Mouse (Mus musculus): ENCODE measurements at regions not wholly inside any gene's neighbourhood (a gene's known extent, or its start where the extent isn't known, plus 50 kb on each side); places are given as distances from the start of the nearest gene placed in this dataset.

DNA sequence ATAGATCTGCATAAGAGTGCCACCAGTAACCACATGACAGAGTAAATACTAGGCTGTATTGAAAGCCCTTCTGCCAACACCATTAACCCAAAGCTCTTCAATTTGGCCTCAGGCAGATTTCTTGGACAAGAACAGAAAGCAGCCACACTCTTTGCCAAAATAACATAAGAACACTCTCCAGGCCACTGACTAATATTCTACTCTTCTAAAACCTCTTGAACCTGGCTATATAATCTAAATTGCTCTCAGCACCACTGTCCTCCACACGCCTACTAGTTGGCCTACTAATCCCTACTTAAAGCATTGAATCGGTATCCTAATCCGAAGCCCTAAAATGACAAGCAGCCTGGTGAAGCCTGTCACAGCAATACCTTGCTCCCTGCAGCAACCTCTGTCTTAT is 467.5 kb downstream of the 1700129C05Rik start:
- DNase-seq, result no peak

DNA sequence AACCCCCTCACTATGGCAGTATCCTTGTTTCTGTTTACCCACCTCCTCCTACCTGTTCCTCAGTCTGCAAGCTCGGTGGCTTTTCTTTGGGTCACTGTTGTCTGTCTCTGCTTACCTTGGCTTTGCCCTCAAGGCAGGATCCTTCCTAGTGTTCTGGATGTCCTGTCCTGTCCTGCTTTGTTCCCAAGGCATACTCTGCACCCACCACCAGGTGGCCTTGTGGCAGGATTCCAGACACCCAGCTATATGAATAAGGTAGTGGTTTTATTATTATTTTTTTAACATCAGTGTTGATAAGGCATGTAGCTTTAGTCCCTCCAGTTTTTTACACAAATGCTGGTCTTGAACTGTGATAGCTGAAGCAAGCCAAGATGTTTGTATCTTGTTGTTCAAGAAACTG is 478.7 kb downstream of the 1700129C05Rik start:
- DNase-seq, result no peak

DNA sequence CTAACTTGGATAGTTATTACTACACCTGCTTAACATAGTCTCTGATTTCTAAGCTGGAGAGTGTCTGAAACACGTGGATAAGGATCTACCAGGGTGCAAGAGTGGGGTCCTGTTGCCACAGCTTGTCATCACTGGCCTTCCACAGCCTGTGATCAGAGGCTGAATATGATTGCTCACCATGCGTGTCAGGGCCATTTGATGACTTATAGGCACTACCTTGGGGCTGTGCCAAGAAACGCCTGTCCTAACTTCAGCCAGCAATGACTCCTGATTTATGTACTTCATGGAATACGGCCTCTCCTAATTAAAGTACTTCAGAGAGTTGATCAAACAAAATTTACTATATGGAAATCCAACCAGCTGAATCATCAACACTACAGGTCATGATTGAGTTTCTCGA is 480.1 kb downstream of the 1700129C05Rik start:
- no peak for DNase-seq

DNA sequence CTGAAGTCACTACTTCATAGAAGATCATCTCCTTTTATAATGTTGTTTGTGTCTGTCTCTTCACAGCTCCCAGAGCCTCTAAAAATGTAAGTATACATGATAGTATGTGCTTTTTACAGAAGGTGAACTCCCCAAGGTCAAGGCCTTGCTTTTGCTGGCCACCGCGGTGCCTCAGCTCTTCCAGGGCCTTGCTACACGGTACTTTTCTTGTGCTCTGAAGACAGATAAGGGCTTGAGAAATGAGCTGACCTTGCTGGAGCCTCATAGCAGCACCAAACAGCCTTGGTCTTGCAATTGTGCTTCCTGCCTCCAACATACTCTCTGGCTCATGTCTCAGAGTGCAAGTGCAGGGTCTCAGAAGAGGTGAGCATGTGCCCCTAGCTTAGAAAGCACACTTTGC is 481.3 kb downstream of the 1700129C05Rik start:
- no peak for DNase-seq

DNA sequence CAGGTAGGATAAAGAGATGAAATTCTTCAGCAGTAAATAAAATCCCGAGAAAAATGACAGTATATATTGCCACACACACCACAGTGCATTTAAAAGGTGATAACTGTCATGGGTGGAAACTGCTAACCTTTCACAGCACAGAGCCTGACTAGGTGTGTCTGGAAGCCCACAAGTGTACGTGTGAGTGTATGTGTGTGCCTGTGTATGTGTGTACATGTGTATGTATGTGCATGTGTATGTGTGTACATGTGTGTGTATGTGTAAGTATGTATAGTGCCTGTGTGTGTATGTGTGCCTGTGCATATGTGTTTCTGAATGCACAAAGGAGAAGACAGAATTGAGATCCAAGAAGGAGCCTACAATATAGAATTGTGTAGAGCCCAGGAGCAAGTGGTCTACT is 485.4 kb downstream of the 1700129C05Rik start:
- no peak for DNase-seq

DNA sequence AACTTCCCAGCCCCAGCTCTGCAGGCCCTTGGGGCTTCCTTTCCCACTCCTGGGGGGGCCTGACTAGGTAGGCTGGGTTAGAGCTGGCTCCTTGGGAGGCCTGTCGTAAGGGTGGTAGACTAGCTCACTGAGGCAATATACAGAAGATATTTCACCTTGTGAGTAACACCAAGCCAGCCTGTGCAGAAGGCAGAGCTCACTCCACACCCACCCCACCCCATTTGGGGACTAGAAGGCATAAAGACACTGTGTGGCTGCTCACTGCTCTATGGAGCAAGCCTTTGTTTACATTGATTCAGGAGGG is 485.8 kb downstream of the 1700129C05Rik start:
- DNase-seq, result no peak

DNA sequence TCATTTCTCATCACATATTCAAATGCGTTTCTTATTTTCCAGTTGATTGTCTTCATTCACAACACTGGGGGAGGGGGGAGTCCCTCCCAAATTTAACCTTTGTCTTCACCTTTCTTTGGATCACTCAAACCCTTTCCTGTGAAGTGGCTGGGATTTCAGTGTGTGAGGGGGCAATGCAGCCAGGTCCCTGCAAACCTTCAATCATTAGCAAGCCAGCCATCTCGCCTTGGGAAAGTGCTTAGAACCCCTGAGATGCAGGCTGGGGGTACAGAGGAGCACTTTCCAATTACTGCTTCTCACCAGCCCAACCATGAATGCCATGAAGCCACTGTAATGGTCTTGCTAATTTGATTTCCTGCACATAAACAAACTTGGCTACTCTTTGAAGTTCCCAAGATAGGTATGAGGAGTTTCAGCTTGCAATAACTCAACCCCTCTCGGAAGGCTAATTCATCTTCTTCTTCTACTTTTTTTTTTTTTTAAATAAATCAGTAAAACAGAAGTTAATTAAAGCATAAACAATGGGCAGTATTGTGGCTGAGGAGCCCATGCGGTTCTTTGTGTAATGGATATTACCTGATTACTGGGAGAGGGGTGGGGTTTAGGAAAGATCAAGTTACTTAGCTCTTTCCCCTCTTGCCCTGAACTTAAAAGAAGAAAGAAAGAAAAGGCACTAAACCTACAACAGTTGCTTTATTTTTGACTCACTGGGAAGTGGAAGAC is 486.3 kb downstream of the 1700129C05Rik start:
- DNase-seq, result no peak

DNA sequence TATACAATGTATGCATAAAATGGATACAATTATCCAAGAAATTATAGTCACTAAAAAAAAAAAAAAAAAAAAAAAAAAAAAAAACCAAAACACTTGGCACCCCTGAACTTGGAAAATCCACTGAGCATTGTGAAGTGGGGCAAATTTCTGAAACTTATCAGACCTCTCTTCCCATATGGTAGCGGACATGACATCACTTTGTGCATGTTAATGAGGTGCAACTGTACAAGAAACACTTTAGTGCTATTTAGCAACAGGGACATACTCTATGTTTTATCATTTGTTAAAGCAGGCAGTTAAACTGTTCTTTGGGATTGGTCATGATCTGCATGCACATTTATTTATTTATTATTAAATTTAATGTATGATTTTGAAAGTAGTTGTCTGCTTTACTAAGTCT is 489.7 kb downstream of the 1700129C05Rik start:
- DNase-seq, result no peak

DNA sequence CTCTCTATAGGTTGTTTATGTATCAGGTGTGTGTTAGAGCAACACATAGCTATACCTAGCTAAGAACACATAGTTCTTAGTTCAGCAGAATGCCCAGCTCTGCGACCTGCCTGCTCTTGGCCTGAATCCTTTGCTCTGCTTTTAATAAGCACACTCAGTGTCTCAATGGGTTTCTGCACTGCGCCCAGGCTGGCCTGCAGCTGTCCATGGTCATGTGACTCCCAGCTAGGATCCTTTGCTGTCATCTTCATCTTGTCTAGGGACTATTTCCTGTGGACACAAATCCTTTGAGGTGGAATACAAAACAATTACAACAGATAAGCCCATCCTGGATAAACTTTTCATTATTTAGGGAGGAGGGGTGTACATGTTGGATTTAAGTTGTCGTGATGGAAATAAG is 490.7 kb downstream of the 1700129C05Rik start:
- DNase-seq, result no peak

DNA sequence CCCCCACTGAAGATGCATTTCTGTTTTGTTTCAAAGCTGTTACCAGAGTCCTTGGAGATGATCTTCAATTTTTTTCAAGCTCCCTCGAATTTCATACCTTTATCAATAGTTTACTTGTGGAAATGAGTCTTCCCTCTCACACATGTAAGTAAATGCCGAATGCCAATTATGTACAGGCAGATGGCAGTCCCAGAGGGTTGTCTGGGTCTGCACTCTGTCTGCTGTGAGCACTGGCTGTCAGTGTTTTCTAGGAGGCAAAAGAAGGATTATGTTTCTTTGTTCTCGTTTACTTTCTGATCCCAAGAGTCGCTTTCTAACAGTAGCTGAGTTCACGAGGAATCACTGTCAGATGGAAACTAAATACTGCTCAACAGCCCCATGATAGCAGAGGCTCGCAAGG is 491.5 kb downstream of the 1700129C05Rik start:
- DNase-seq, result no peak

DNA sequence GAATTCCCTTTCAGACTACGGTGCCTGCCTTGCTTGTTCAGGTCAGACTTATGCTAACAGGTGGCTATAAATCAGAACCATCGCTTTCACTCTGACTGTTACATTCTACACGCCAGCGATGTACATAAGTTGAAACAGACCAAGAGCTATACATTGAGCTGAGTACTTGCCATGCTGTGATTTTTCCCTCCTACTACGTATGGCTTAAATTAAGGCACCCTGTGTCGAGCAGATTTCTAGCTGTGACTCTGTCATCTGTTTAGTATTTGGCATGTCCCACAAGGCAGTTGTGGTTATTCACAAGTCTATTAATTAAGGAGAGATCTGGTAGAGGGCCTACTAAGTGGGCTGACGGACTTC is 504.4 kb downstream of the 1700129C05Rik start:
- no peak for DNase-seq

DNA sequence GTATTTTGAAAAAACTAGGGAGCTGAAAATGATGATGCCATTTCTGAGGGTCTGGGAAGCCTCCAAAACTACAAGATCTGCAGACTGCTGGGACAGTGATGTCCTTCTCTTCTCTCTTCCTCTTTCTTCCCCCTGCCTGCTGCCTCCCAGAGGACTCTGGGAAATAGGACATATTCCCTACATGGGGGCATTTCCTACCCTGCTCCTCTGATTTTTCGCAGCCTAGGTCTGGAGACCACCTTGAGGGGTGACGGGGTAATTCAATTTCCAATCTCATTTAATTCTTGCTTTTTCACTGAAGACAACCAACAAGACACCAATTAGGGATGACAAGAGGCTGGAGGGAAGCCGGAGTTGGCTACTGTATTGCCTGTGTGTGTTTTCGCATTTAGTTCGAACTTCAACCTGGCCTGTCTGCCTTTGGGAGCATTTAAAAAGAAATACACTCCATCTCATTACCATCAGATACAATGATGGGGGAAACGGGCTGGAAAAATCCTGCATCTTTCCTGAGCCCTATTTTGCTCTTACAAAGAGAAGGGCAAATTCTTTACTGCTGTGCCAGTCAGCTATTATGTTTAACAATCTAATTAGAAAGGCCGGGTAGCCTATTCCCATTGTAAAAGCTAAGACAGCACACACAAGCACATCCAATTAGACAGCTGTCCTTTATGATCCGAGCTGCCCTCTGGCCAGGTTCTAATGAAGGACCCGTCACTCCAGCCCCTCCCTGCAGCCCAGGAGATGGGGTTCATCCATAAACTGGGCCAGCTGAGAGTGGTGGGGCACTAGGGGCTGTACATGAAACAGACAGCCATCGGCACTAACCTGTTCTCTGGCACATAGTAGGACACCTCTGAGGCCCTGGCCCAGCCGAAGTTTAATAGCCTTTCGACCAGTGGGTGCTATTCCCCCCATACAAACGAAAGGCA is 505.0 kb downstream of the 1700129C05Rik start:
- DNase-seq, result no peak

DNA sequence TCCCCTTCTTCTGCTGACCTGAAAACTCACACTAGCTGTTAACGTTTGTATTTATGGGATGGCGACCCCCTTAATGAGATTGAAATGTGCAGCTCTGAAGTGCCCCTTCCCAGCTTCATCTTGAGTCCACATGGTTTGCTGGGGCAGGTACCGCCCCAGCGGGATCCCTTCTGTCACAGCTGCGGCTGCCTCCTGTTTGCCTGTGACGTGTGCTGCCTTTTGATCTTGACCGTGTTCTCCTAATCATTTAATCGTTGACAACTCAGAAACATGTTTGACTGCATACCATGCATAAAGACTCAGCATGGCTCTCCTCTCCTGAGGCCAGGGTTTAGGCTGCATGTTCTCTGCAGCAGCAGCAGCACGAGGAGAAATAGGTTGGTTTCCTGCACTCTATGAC is 511.5 kb downstream of the 1700129C05Rik start:
- no peak for DNase-seq

DNA sequence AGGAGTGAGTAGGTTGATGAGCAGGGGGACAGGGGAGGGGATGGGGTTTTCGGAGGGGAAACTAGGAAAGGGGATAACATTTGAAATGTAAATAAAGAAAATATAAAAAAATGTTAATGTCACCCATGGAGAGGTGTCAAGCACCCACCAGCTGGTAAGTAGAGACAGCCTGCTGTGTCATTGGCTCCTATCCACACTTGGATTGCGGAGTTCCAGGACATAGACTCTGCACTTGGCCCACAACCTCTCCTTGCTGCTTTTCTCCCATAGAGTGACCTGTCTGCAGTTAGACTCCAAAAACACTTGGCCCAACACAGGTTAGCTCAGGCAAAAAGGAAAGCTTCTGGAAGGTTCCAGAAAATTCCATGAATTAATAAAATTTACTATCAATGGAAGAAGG is 514.4 kb downstream of the 1700129C05Rik start:
- DNase-seq, result no peak

DNA sequence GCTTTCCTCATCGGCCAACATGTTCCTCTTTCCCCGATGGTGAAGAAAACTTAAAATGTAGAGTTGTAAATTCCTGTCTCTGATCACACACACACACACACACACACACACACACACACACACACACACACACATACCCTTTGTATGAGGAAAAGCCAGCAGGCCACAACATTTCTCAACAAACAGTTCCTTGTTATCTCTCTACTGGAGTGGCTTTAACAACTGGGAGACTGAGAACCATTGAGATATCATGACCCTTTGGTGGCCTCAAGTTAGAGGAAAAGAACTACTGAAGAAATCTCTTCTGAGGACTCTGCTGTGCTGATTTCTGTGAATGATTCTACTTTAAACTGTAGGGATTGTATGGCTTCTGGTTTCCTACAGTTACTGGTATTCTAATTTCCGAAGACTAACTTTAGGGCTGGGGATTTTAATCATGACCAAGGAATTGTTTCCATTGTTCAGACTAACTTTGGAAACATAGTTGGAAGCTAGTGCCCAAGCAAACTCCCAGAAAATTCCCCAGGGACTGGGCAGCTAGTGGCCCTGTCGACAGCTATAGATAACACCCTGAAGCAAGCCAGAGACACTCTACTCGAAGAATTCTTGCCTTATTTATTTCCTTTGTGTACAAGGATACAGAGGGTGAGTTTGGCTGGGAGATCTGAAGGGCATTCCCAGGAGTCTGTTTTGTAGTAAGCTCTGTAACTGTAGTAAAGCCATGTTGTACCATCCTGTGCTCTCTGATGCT is 516.0 kb downstream of the 1700129C05Rik start:
- no peak for DNase-seq

DNA sequence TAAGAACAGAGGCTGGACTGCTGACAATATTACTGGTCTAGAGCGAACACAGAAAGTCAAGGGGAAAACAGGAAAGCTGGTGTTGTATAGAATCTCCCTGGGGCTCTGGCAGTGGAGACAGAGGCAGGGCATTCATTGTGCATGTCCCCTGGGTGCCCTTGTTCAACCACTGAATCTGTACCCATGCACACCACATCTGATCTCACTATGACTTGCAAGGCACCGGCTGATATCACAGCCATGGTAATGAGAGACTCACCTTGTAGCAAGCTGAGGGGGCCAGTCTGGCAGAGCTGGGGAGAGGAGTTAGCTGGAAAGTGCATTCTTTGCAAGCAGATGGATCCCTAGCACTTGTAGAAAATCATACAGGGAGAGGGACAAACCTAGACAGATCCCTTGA is 522.5 kb downstream of the 1700129C05Rik start:
- DNase-seq, result no peak

DNA sequence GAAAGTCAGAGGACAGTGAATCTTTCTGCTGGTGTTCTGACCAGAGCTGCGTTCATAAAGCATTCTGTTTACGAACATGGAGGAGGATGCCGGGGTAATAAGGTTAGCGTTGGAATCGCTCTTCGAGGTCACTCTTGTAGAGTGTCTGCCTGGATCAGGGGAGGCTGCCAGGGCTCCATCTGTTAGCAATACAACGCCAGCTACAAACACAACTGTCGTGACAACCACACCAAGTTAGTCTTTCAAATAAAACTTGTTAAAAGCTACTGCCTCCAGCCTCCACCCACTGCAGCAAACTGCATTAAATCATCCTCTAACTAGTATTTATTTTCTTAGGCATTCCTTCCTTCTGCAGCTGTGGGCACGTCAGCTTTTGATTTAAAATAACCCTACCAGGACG is 525.0 kb downstream of the 1700129C05Rik start:
- peak; percentile 6 for DNase-seq

DNA sequence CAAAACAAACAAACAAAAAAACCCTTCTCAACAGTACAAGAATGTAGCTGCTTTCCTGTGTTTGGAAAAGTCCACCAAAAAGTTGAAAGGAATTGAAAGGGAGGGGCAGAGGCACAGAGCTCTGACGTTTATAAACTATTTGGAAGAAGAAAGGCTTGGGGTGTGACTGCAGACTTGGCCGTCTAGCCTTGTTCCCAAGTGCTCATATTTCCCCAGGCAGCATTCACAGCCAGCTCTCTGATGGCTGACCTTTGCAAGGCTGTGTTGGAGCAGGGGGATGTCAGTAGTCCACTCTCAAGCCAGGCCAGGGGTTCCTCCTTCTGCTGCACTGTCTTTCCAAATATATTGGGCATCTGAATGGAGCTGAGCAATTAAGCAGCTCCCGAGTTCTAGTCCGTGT is 534.5 kb downstream of the 1700129C05Rik start:
- no peak for DNase-seq

DNA sequence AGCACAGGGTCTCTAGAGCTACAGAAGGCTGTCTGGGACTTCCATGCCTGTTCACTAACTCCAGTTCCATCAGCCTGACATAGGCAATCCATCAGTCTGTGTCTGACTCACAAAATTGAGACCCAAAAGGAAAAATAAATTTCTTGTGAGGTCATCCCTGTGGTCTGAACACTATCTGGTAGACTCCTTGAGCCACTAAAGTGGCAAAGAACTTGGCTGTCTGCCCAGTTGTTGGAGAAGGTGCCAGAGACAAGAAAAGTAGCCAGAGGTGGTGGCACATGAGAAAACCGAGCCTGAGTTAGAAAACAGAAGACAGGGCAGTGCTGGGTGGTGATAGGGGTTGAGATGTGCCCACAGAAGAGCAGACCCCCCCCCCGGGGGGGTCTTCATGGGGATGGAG is 535.0 kb downstream of the 1700129C05Rik start:
- no peak for DNase-seq

DNA sequence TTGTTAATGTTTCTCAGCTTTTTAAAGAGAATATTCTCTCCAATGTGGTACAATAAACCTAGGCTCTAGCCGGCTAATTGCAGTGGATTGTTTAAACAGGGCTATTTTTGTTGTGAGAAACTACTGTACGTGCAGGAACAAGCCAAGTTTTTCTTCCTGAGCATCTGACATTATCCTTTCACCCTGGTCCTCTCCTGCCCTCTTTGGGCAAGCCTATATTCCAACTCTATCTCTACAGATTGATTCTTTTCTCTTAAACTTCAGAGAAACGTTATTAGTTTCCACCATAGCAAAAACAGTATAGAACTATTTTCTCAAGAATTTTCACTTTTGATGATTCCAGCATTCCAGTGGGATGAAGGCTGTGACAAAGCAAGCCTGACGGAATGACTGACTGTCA is 535.2 kb downstream of the Fgf9 start:
- DNase-seq, result no peak

DNA sequence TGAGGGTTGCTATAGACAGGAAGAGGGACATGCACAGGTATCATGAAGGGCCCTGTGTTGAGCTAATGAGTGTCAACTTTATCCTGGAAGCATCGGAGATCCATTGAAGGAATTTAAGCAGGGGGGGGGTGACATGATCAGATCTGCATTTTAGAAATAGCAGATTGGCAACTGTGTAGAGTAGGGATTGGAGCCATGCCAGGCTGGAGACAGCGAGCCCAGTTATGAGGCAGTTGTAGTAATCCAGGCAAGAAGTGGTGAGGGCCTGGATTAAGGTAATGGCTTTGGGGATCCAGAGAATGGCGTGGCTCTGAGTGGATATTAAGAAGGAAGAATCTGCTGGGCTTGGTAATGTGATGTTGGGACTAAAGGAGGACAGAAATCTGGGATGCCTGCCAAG is 528.5 kb downstream of the Fgf9 start:
- no peak for DNase-seq

DNA sequence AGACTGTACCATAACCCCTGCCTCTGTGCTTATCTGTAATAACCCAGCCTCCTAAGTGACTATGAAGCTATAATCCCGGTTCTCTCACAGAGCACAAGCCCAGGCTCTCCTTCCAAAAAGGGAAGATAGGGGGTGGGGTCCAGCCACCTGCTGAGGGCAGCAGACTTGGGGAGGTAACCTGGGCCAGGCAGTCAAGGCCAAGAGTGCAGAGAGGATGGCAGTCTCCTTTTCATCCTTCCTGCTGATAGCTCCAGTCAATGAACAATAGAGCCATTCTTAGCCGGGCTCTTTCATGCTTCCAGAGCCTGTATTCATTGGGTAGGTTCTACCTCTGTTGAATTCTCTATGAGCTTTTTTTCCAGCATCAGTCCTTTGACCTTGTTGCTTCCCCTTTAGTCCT is 527.5 kb downstream of the Fgf9 start:
- no peak for DNase-seq

DNA sequence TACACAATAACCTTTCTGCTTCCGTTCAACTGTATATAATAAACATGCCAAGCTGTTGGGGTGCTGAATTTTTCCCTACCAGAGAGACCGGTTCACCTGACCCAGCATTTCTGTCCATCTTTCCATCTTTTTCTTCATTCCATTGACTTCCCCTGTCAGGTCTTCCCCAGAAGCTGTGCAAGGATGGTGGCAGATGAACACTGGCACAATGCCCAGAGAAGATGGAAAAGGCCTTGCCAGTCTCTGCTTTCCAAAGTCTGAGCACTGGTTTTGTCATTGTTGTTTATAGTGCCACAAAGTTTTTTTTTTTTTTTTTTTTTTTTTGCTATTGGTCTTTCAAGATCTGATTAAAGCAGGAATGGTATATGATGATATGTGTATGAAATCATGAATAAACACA is 526.6 kb downstream of the Fgf9 start:
- DNase-seq, result no peak

DNA sequence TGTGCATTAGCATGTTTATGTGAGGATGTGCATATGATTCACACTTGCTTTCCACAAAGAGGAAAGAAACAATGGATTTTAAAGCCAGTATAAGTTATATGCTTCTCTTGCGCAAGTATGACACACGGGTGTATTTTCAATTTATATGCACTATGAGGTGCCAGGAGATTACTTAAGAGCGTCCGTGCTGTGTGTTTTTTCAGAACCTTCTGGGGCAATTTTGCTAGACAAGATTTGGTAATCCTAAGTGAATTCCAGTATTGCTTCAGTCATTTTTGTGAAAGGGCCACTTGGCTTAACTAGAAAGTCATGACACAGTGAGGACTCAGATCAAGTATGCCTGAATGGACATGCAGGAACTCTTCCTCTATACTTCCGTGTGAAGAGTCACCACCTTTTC is 511.5 kb downstream of the Fgf9 start:
- DNase-seq, result no peak
